Mouse (Mus musculus) embryonic fibroblast, embryonic 13.5 days (primary cell): ENCODE results near the gene 1700017B05Rik.

Experiments
- CTCF ChIP-seq: IDR thresholded peaks from 2 replicates; pipeline ENCODE4 v1.5.1; 2011; ENCODE audit warnings: mild to moderate bottlenecking, control low read depth, low read length, moderate library complexity, borderline replicate concordance; ENCODE audit not compliant: insufficient read depth
- POLR2A ChIP-seq: IDR thresholded peaks from 2 replicates; pipeline ENCODE4 v1.6.1; 2011; ENCODE audit warnings: low read depth, mild to moderate bottlenecking, control low read depth, low read length, moderate library complexity

DNA sequence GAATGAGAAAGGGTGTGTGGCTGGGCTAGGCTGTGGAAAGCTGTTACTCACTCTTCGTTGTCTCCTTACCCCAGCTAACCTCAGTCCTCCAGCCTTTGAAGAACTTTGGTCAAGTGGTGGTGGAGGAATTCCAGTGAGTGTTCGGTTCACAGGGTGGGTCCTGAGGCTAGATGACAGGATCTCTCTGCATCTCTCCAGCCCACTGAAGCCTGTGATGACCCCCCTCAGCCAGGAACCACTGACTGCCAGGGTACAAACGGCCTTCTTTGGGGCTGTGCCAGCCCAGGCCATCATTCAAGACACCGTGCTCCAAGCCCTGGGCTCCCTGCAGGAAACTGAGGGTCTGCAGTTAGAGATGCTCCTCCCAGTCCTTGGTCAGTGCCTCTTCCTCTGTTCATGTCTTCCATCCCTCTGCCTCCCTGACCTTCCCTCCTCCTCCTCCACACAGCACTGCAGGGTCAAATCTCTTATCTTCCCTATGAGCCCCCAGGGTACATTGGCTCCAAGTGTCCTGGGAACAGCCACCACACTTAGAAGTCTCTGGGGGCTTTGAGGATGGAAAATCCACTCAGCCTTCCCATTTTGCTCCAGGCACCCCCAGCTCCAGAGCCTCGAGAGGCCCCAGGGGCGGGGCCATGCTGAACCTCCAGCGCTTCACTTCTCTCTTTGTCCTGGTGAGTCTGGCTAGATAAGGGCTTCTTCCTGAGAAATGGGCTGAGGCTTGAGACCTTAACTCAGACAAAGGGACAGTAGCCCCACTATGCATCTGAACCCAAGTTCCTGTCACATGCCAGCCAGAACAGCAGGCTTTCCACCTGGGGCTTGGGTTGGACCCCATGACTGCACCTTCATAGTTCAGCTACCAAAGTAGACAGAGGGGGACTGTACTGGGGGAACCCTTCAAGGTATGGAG, 14.1 kb downstream of the 1700017B05Rik start:
- no peak for TF ChIP-seq CTCF
- no peak for TF ChIP-seq POLR2A
